Comparison of ENCODE assay signal across 32 mouse cellular contexts in the genomic region with DNA sequence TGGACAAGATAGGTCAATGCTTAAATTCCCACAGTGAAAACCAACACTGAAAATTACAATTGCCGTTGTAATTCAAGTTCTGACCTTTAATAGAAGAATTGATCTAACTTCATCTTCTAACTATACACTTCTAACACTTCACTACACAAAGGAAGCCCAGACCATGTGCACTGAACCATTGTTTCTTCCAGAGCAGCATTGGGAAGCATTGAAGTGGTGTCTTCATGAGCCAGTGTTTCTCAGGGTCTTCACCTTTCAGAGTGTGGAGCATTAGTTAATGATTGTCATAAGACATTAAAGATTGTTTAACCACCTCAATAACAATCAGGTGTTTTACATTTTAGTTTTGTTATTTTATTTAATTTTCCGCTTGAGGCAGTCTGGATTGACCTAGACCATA.
"Had no signal": no experiment of that assay in that cellular context is flagged by ENCODE, and none has a peak within 500 bp of the region (broad histone marks: within the 10 kb centered on the region; RNA-seq: fewer than 3 reads in every experiment).

No protein-coding gene starts in this region.

- H3K36me3 ChIP-seq: limb, embryonic 10.5 days; limb, embryonic 12.5 days; limb, embryonic 13.5 days; limb, embryonic 15.5 days; liver, embryonic 12.5 days; liver, embryonic 13.5 days; liver, embryonic 15.5 days; lung, embryonic 15.5 days; midbrain, embryonic 10.5 days; midbrain, embryonic 12.5 days; midbrain, embryonic 13.5 days; midbrain, embryonic 15.5 days; neural tube, embryonic 12.5 days had no signal

- H3K9ac ChIP-seq: limb, embryonic 12.5 days; limb, embryonic 13.5 days; limb, embryonic 15.5 days; liver, embryonic 12.5 days; liver, embryonic 13.5 days; liver, embryonic 14.5 days; liver, embryonic 15.5 days; liver, postnatal 0 days; lung, embryonic 14.5 days; lung, embryonic 15.5 days; midbrain, embryonic 12.5 days; midbrain, embryonic 13.5 days; midbrain, embryonic 15.5 days; neural tube, embryonic 12.5 days had no signal

- DNase-seq: left cerebral cortex, postnatal 4 days; liver; liver, embryonic 13.5 days; liver, postnatal 0 days; lung, adult 18-20 months; lung, adult 2 months; lung, embryonic 14.5 days; lung, postnatal 10 days; lung, postnatal 14 days; lung, postnatal 36 days; lung, postnatal 4 days; midbrain, embryonic 14.5 days had no signal

- ATAC-seq: liver, embryonic 12.5 days; liver, postnatal 0 days; lung, postnatal 0 days; midbrain, embryonic 13.5 days; midbrain, embryonic 15.5 days; midbrain, embryonic 16.5 days had no signal

- H3K9me3 ChIP-seq: limb, embryonic 10.5 days; limb, embryonic 12.5 days; limb, embryonic 13.5 days; limb, embryonic 15.5 days; liver, embryonic 12.5 days; liver, embryonic 13.5 days; liver, embryonic 15.5 days; lung, embryonic 15.5 days; midbrain, embryonic 10.5 days; midbrain, embryonic 12.5 days; midbrain, embryonic 13.5 days; midbrain, embryonic 15.5 days; neural tube, embryonic 12.5 days had no signal

- H3K27me3 ChIP-seq: limb, embryonic 12.5 days; limb, embryonic 13.5 days; limb, embryonic 15.5 days; liver, embryonic 12.5 days; liver, embryonic 13.5 days; liver, embryonic 15.5 days; lung, embryonic 15.5 days; megakaryocyte, embryonic 14.5 days; midbrain, embryonic 12.5 days; midbrain, embryonic 13.5 days; midbrain, embryonic 15.5 days; neural tube, embryonic 12.5 days had no signal

- H3K27ac ChIP-seq: limb, embryonic 10.5 days; limb, embryonic 12.5 days; limb, embryonic 13.5 days; limb, embryonic 15.5 days; liver, embryonic 12.5 days; liver, embryonic 13.5 days; liver, embryonic 14.5 days; liver, embryonic 15.5 days; lung, embryonic 15.5 days; macrophage; midbrain, embryonic 10.5 days; midbrain, embryonic 12.5 days; midbrain, embryonic 13.5 days; midbrain, embryonic 15.5 days; neural tube, embryonic 12.5 days had no signal

- H3K4me3 ChIP-seq: limb, embryonic 10.5 days; limb, embryonic 12.5 days; limb, embryonic 13.5 days; limb, embryonic 15.5 days; liver, embryonic 12.5 days; liver, embryonic 13.5 days; liver, embryonic 15.5 days; lung, embryonic 15.5 days; megakaryocyte, embryonic 14.5 days; midbrain, embryonic 10.5 days; midbrain, embryonic 12.5 days; midbrain, embryonic 13.5 days; midbrain, embryonic 15.5 days; myocyte; neural tube, embryonic 12.5 days had no signal

- H3K4me2 ChIP-seq: limb, embryonic 12.5 days; limb, embryonic 13.5 days; limb, embryonic 15.5 days; liver, embryonic 11.5 days; liver, embryonic 12.5 days; liver, embryonic 13.5 days; liver, embryonic 15.5 days; lung, embryonic 14.5 days; lung, embryonic 15.5 days; midbrain, embryonic 11.5 days; midbrain, embryonic 12.5 days; midbrain, embryonic 13.5 days; midbrain, embryonic 15.5 days; neural tube, embryonic 12.5 days had no signal

- H3K4me1 ChIP-seq: limb, embryonic 10.5 days; limb, embryonic 12.5 days; limb, embryonic 15.5 days; liver, embryonic 12.5 days; liver, embryonic 13.5 days; liver, embryonic 15.5 days; lung, embryonic 15.5 days; megakaryocyte, embryonic 14.5 days; midbrain, embryonic 10.5 days; midbrain, embryonic 12.5 days; midbrain, embryonic 13.5 days; midbrain, embryonic 15.5 days had no signal
